Mouse (Mus musculus) hindbrain, embryonic 16.5 days (tissue): ENCODE results near the gene Trim12a. TPM values are rescaled to one million over a fixed set of nuclear protein-coding genes. Genes with fewer than 3 reads are reported as not detected.
A peak's percentile ranks its signal among the peaks of the same experiment; 100 is the strongest.
"Not testable (repeated sequence)": the region's sequence is repeated elsewhere in the genome, so short reads cannot be mapped to it uniquely, and the experiment has no call there.

Experiments
- ATAC-seq: fragments of 200-750 bp; cut with Nextera tagmentation; 2 replicates; pipeline ENCODE4 v1.8.0; 2017; ENCODE audit warnings: moderate TSS enrichment, moderate library complexity
- H3K27ac ChIP-seq: fragments of 300-500 bp; sonication (generic); 2 replicates; pipeline ENCODE4 v1.5.1; 2014; ENCODE audit warnings: low read depth, mild to moderate bottlenecking, control low read depth, low read length, moderate library complexity
- H3K27me3 ChIP-seq: fragments of 300-500 bp; sonication (generic); replicated peaks from 2 replicates; pipeline ENCODE4 v1.6.1; 2014; ENCODE audit warnings: low read length; ENCODE audit not compliant: control insufficient read depth, insufficient read depth
- H3K36me3 ChIP-seq: fragments of 300-500 bp; sonication (generic); 2 replicates; pipeline ENCODE4 v1.6.1; 2014; ENCODE audit warnings: mild to moderate bottlenecking, low read length, moderate library complexity, mixed read lengths; ENCODE audit not compliant: control insufficient read depth, insufficient read depth
- H3K4me1 ChIP-seq: fragments of 300-500 bp; sonication (generic); 2 replicates; pipeline ENCODE4 v1.6.1; 2014; ENCODE audit warnings: low read depth, low read length; ENCODE audit not compliant: control insufficient read depth, insufficient read depth
- H3K4me2 ChIP-seq: fragments of 300-500 bp; sonication (generic); 2 replicates; pipeline ENCODE4 v1.6.1; 2014; ENCODE audit warnings: mild to moderate bottlenecking, low read length, control low read depth, moderate library complexity
- H3K4me3 ChIP-seq: fragments of 300-500 bp; sonication (generic); 2 replicates; pipeline ENCODE4 v1.5.1; 2014; ENCODE audit warnings: mild to moderate bottlenecking, low read length, control low read depth, moderate library complexity
- H3K9ac ChIP-seq: fragments of 300-500 bp; sonication (generic); 2 replicates; pipeline ENCODE4 v1.6.1; 2014; ENCODE audit warnings: low read depth, mild to moderate bottlenecking, control low read depth, low read length, moderate library complexity
- H3K9me3 ChIP-seq: fragments of 300-500 bp; sonication (generic); 2 replicates; pipeline ENCODE4 v1.6.1; 2014; ENCODE audit warnings: mild to moderate bottlenecking, low read length, moderate library complexity; ENCODE audit not compliant: control insufficient read depth
- WGBS: fragments of 180-500 bp; shearing (Covaris S2); extraction: QIAGEN DNeasy Blood & Tissue Kit; methylation state at CpG from one replicate; pipeline ENCODE4 v1.1.7; 2014; 5-methylcytosine and 5-hydroxymethylcytosine counted together
- polyA plus RNA-seq: library from polyadenylated mRNA; unstranded; fragments of >200 nt; fragmentation: Nextera tagmentation; extraction: Ambion mirVana; gene quantifications from 2 replicates; pipeline ENCODE4 v1.2.1, GENCODE M21; 2015

Trim12a gene
- polyA plus RNA-seq, 1 experiment from 2014 or later: 2.1 TPM

DNA sequence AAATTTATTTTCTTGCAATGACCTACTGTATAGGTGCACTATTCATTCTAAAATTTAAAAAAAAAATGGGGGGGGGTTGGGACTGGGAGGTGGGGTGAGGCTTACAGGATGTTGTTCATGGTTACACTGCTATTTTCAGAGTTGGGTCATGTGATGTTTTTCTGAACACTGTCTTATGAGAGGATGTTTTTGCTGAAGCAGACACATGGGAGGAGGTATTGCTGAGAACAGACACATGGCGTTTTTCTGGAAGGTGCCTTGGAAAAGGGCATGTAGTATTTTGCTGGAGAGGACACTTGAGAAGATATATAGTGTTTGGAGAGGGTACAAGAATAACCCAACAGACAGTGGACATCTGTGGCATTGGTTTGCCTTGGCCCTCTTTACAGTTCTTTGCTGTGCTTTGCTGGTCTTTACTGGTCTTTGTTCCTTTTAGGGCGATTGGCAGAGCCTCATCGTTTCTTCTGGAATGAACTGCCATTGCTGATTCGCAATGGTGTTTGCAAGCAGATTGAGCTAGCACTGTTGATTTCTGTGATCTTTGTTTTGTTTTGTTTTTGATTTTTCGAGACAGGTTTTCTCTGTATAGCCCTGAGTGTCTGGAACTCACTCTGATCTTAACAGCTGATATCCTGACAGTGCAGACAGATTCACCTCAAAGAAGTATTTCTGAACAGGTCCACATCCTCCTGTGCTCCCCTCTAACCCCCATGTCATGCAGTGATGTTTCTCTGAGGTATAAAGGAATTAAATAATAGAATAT, 23.4 kb downstream of the Trim12a start:
- H3K4me1 ChIP-seq: no peaks in the 10 kb centered on the region
- H3K9ac ChIP-seq: no peak overlapping the region
- ATAC-seq: no peak
- no peaks in the 10 kb centered on the region for H3K9me3 ChIP-seq
- 84% methylated on average over 5 of the region's 5 CpGs for WGBS
- no peaks in the 10 kb centered on the region for H3K27me3 ChIP-seq
- H3K27ac ChIP-seq: no peak overlapping the region
- no peaks in the 10 kb centered on the region for H3K36me3 ChIP-seq
- H3K4me3 ChIP-seq: no peak overlapping the region
- H3K4me2 ChIP-seq: no peak overlapping the region

- Histone ChIP-seq H3K27me3 (no peaks in the 10 kb centered on the region), H3K4me2 (no peak overlapping the region), H3K9me3 (no peaks in the 10 kb centered on the region), H3K36me3 (no peaks in the 10 kb centered on the region), H3K27ac (no peak overlapping the region), H3K4me1 (no peaks in the 10 kb centered on the region), H3K9ac (no peak overlapping the region), H3K4me3 (no peak overlapping the region)
- no peak for ATAC-seq
- 89% methylated on average over 1 of the region's 1 CpGs for WGBS
Observed at GRCm38 (mm10) chr7:104290641-104291040, 24.6 kb downstream of the Trim12a start.

- H3K36me3 ChIP-seq, H3K27me3 ChIP-seq, H3K9me3 ChIP-seq, H3K9ac ChIP-seq, H3K4me3 ChIP-seq, H3K27ac ChIP-seq, H3K4me1 ChIP-seq: not testable (repeated sequence)
- H3K4me2 ChIP-seq: peak within 1 kb of the TSS; percentile 14; the same call in 1 of the 2 replicates
- ATAC-seq: peak; percentile 58; the same call in 1 of the 2 replicates
- 47% methylated on average over 14 of the region's 14 CpGs for WGBS
Observed at GRCm38 (mm10) chr7:104287576-104288443, 27.5 kb downstream of the Trim12a start, which contains the start of gene Trim5. Gene Trim5, minus strand, starts transcription at chr7:104288094.

GRCm38 (mm10) chr7:104279361-104279760, 35.9 kb downstream of the Trim12a start:
- not testable (repeated sequence) for H3K4me2 ChIP-seq, H3K27ac ChIP-seq, H3K36me3 ChIP-seq, H3K9ac ChIP-seq, H3K4me1 ChIP-seq, H3K27me3 ChIP-seq, ATAC-seq, H3K9me3 ChIP-seq, H3K4me3 ChIP-seq
- WGBS: 86% methylated on average over 3 of the region's 3 CpGs

DNA sequence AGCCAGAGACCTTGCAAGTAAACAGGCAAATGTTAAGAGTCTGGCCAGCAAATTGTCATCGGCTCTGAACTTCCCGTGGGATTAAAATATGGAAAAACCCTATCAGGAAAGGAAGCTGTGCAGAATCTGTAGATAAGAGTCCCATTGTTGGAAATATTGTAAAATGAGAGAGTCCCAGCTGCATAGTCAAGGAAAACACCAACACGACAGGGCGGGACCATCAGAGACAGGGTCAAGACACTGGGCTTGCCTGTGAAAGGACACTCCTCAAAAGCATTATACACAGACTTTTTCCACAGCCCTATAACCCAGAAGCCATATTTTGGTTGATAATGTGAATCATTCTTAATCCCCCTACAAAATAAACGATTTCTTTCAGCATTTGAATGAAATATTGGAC, 49.9 kb downstream of the Trim12a start:
- not testable (repeated sequence) for H3K27ac ChIP-seq, H3K9me3 ChIP-seq, H3K4me1 ChIP-seq, H3K9ac ChIP-seq, H3K27me3 ChIP-seq, H3K4me2 ChIP-seq, H3K4me3 ChIP-seq, H3K36me3 ChIP-seq, ATAC-seq
- WGBS: 73% methylated on average over 2 of the region's 5 CpGs

GRCm38 (mm10) chr7:104260380-104260779, 54.9 kb downstream of the Trim12a start:
- H3K9me3 ChIP-seq, H3K9ac ChIP-seq, H3K4me2 ChIP-seq, H3K4me1 ChIP-seq, H3K4me3 ChIP-seq, ATAC-seq, H3K27ac ChIP-seq, H3K36me3 ChIP-seq, H3K27me3 ChIP-seq: not testable (repeated sequence)
- 91% methylated on average over 4 of the region's 4 CpGs for WGBS

Other genes starting within 250 kb of the Trim12a start
- gene Olfr644, start 243.6 kb downstream of the Trim12a start, polyA plus RNA-seq: not detected in 2 replicates
- gene Olfr645, start 230.0 kb downstream of the Trim12a start, polyA plus RNA-seq: not detected in 2 replicates
- gene Olfr646, start 210.6 kb downstream of the Trim12a start, polyA plus RNA-seq: not detected in 2 replicates
- gene Ubqln5, start 185.6 kb downstream of the Trim12a start, polyA plus RNA-seq: not detected in 2 replicates
- gene Olfr643, start 178.1 kb downstream of the Trim12a start, polyA plus RNA-seq: not detected in 2 replicates
- not detected in 2 replicates for gene Ubqln3, start 172.2 kb downstream of the Trim12a start, polyA plus RNA-seq
- not detected in 2 replicates for gene Ubqlnl, start 164.9 kb downstream of the Trim12a start, polyA plus RNA-seq
- not detected in 2 replicates for gene Olfm5, start 150.6 kb downstream of the Trim12a start, polyA plus RNA-seq
- gene Olfr648, start 132.1 kb downstream of the Trim12a start, polyA plus RNA-seq: 0.45 and 0.54 TPM in 2 replicates
- not detected in 2 replicates for gene Olfr649, start 119.5 kb downstream of the Trim12a start, polyA plus RNA-seq
- gene Trim6, start 96.7 kb downstream of the Trim12a start, polyA plus RNA-seq: 0.30 and 0.41 TPM in 2 replicates
- gene Trim34a, start 71.0 kb downstream of the Trim12a start, polyA plus RNA-seq: 0.97 and 1.2 TPM in 2 replicates
- 0.21 and 0.24 TPM in 2 replicates for gene Trim5, start 27.4 kb downstream of the Trim12a start, polyA plus RNA-seq
- gene Trim34b, start 14.0 kb upstream of the Trim12a start, polyA plus RNA-seq: not detected in 2 replicates
- 1.2 and 1.4 TPM in 2 replicates for gene Trim12c, start 37.9 kb upstream of the Trim12a start, polyA plus RNA-seq
- not detected in 2 replicates for gene Trim30b, start 54.4 kb upstream of the Trim12a start, polyA plus RNA-seq
- gene Trim30c, start 85.4 kb upstream of the Trim12a start, polyA plus RNA-seq: 0.09 and 0.14 TPM in 2 replicates
- 0.48 and 0.61 TPM in 2 replicates for gene Trim30a, start 149.7 kb upstream of the Trim12a start, polyA plus RNA-seq
- 0.31 and 0.70 TPM in 2 replicates for gene Trim30d, start 192.4 kb upstream of the Trim12a start, polyA plus RNA-seq
- gene Olfr651, start 234.7 kb upstream of the Trim12a start, polyA plus RNA-seq: not detected in 2 replicates
- 0.08 and 0.10 TPM in 2 replicates for gene Olfr652, start 245.4 kb upstream of the Trim12a start, polyA plus RNA-seq